ENCODE assay signal across 8 mouse cellular contexts in the genomic region with DNA sequence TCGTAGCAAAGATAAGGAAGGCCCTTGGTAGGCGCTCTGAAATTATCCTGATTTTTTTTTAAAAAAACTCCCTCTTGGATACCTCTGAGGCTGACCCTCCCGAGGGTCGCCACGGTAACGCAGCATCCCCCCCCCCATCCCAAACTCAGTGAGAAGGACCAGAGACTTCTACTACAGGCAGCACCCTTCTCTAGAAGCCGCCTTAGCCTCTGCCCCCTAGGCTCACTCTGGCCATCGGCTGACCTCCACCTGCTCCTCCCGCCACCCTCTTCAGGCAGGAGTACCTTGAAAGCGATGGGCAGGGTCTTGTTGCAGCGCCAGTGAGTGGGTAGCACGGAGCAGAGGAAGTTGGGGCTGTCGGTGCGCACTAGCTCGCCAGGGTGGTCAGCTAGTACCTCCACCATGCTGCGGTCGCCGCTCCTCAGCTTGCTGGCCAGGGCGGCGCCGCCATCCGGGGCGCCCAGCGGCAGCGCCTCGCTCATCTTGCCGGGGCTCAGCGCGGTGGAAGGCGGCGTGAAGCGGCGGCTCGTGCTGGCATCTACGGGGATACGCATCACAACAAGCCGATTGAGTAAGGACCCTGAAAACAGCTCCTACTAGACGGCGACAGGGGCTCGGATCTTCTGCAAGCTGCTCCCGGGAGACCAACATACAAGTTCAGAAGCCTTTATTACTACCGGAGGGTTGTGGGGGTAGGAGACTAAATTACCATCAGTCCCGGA.
DNase-seq lines count a peak whose midpoint lies in the region; ATAC-seq lines count a peak whose summit lies in the region.

No protein-coding gene starts in this region.

- under 1% methylated on average over 43 of the region's 43 CpGs for WGBS in heart, embryonic 10.5 days
- under 1% methylated on average over 43 of the region's 43 CpGs for WGBS in forebrain, embryonic 13.5 days
- WGBS in kidney, embryonic 14.5 days, result under 1% methylated on average over 43 of the region's 43 CpGs

- no peak overlapping the region for H3K9ac ChIP-seq in forebrain, embryonic 13.5 days
- peak overlapping the region; percentile 44 for H3K9ac ChIP-seq in kidney, embryonic 14.5 days (ENCODE audit: low read depth, low read length)

- no peak for ATAC-seq in forebrain, embryonic 13.5 days
- no peak for ATAC-seq in kidney, embryonic 14.5 days (ENCODE audit: low FRiP score, low TSS enrichment)
- no peak for ATAC-seq in monocyte, adult 5-6 weeks (replicated peaks; ENCODE audit: insufficient number of reproducible peaks, low FRiP score, low TSS enrichment, poor library complexity, severe bottlenecking)

- peak overlapping the region; percentile 57 for H3K4me3 ChIP-seq in heart, embryonic 10.5 days
- H3K4me3 ChIP-seq in forebrain, embryonic 13.5 days, result peak overlapping the region; percentile 25
- H3K4me3 ChIP-seq in kidney, embryonic 14.5 days (ENCODE audit: low read length), result peak overlapping the region; percentile 36

- no peaks in the 10 kb centered on the region for H3K36me3 ChIP-seq in heart, embryonic 10.5 days
- no peaks in the 10 kb centered on the region for H3K36me3 ChIP-seq in forebrain, embryonic 13.5 days (ENCODE audit: poor library complexity, severe bottlenecking)
- H3K36me3 ChIP-seq in kidney, embryonic 14.5 days (ENCODE audit: control insufficient read depth, insufficient read depth, low read length), result no peaks in the 10 kb centered on the region

- H3K4me2 ChIP-seq in forebrain, embryonic 13.5 days, result peak overlapping the region; percentile 42
- peak overlapping the region; percentile 49 for H3K4me2 ChIP-seq in kidney, embryonic 14.5 days (replicated peaks; ENCODE audit: low read depth, low read length)

- peaks cover 36% of the 10 kb centered on the region for H3K4me1 ChIP-seq in heart, embryonic 10.5 days
- peaks cover 31% of the 10 kb centered on the region for H3K4me1 ChIP-seq in forebrain, embryonic 13.5 days
- peaks cover 6% of the 10 kb centered on the region; the same call in 1 of the 2 replicates for H3K4me1 ChIP-seq in kidney, embryonic 14.5 days (ENCODE audit: control insufficient read depth, insufficient read depth, low read length)

- DNase-seq in heart, embryonic 10.5 days (ENCODE audit: low spot score), result peak; percentile 81
- DNase-seq in heart, adult 8-10 months (ENCODE audit: low spot score), result no peak
- DNase-seq in R1 (ENCODE audit: low read depth, low spot score), result peak; percentile 24
- DNase-seq in lung, postnatal 36 days, result peak; percentile 45
- no peak for DNase-seq in layer of hippocampus, postnatal 25 days (ENCODE audit: extremely low spot score in 1 of 2, low spot score in 1 of 2)

- no peaks in the 10 kb centered on the region for H3K9me3 ChIP-seq in heart, embryonic 10.5 days
- H3K9me3 ChIP-seq in forebrain, embryonic 13.5 days (replicated peaks), result no peaks in the 10 kb centered on the region
- no peaks in the 10 kb centered on the region for H3K9me3 ChIP-seq in kidney, embryonic 14.5 days (ENCODE audit: control insufficient read depth, low read length)

- peak overlapping the region; percentile 42; the same call in 1 of the 2 replicates for H3K27ac ChIP-seq in heart, embryonic 10.5 days
- no peak overlapping the region for H3K27ac ChIP-seq in forebrain, embryonic 13.5 days
- H3K27ac ChIP-seq in kidney, embryonic 14.5 days (ENCODE audit: low read depth, low read length), result no peak overlapping the region

- H3K27me3 ChIP-seq in heart, embryonic 10.5 days (ENCODE audit: insufficient read depth, poor library complexity, severe bottlenecking), result peaks cover 72% of the 10 kb centered on the region
- peaks cover 98% of the 10 kb centered on the region for H3K27me3 ChIP-seq in forebrain, embryonic 13.5 days
- peaks cover 40% of the 10 kb centered on the region for H3K27me3 ChIP-seq in kidney, embryonic 14.5 days (ENCODE audit: control insufficient read depth, insufficient read depth, low read length)

Comparison
In these comparisons a context has a peak if more than half of its experiments do, and no peak if none do; other contexts are left out.
1. DNase-seq: peak in heart, embryonic 10.5 days (single experiment), R1 (single experiment) and lung, postnatal 36 days (single experiment); none in heart, adult 8-10 months (single experiment) and layer of hippocampus, postnatal 25 days (0 of 2).
2. Peak in every context shown above with its lines, with median percentiles within 50 percentile points of each other: H3K4me3 ChIP-seq.